Comparison of ENCODE assay signal across 8 mouse cellular contexts in the genomic region with DNA sequence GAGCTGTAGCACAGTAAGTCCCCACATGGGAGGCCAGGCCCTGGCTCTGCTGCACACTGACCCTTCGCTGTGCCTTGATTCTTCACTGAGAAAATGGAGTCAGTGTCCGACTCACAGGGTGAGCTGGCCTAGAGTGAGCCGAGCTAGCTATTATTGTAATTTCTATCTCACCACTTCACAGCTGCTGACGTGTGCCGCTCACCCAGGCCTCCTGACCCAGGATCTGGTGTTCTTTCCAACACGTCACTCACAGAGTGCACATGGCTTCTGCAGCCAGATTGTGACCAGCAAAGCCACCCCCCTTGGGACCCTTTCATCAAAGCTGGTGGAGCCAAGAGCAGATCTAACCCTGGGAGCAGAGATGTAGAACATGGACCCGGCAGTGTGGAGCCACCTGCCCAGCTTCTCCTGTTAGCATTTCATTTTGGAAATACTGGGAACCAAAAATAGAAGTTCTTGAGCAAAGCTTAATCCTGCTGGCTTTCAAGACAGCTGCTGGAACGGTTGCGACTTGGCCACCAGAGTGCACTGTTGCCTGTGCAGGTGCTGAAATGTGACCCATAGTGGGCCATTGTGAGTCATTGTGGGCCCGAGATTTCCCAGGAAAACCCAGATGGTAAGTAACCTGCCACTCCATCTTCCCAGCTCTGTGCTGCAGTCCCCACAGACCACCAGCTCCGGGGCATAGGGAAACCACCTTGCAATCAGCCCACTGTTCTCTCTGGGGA. TPM values are rescaled to one million over a fixed set of nuclear protein-coding genes. Genes with fewer than 3 reads are reported as not detected.
DNase-seq lines count a peak whose midpoint lies in the region; ATAC-seq and TF ChIP-seq lines count a peak whose summit lies in the region.
"Had no signal": no experiment of that assay in that cellular context is flagged by ENCODE, and none has a peak within 500 bp of the region (broad histone marks: within the 10 kb centered on the region; RNA-seq: fewer than 3 reads in every experiment).

No protein-coding gene starts in this region.

- H3ac ChIP-seq in myocyte (ENCODE audit: control insufficient read depth, insufficient read length) = no peak overlapping the region

- H3K36me3 ChIP-seq in midbrain, embryonic 14.5 days (ENCODE audit: control insufficient read depth, insufficient read depth, low read length) = no peaks in the 10 kb centered on the region
- H3K36me3 ChIP-seq in midbrain, embryonic 13.5 days = no peaks in the 10 kb centered on the region
- H3K36me3 ChIP-seq in myocyte (ENCODE audit: control insufficient read depth, insufficient read depth) = no peaks in the 10 kb centered on the region
- H3K36me3 ChIP-seq: midbrain, embryonic 12.5 days had no signal

- H3K9me3 ChIP-seq in midbrain, embryonic 14.5 days (ENCODE audit: control insufficient read depth, low read length) = no peaks in the 10 kb centered on the region
- H3K9me3 ChIP-seq in midbrain, embryonic 13.5 days = no peaks in the 10 kb centered on the region
- H3K9me3 ChIP-seq: midbrain, embryonic 12.5 days had no signal

- H3K27ac ChIP-seq in midbrain, embryonic 14.5 days (replicated peaks; ENCODE audit: low read depth, low read length) = no peak overlapping the region
- H3K27ac ChIP-seq in midbrain, embryonic 13.5 days = no peak overlapping the region
- H3K27ac ChIP-seq: midbrain, embryonic 12.5 days had no signal

- H3K4me2 ChIP-seq in midbrain, embryonic 14.5 days (ENCODE audit: low read length) = no peak overlapping the region
- no peak overlapping the region for H3K4me2 ChIP-seq in midbrain, embryonic 13.5 days (replicated peaks)
- peak overlapping the region; percentile 47 for H3K4me2 ChIP-seq in myocyte (ENCODE audit: low read depth)
- H3K4me2 ChIP-seq: midbrain, embryonic 12.5 days had no signal

- H3K79me2 ChIP-seq in myocyte (ENCODE audit: control insufficient read depth, insufficient read depth) = no peaks in the 10 kb centered on the region

- peak; percentile 53 for DNase-seq in midbrain, embryonic 14.5 days
- peak; percentile 74 for DNase-seq in adrenal gland, postnatal 10 days
- DNase-seq in kidney, postnatal 14 days = peak; percentile 55
- DNase-seq in natural killer cell, adult 2 months (ENCODE audit: low spot score in 2 of 2) = no peak

- no peaks in the 10 kb centered on the region for H3K4me1 ChIP-seq in midbrain, embryonic 14.5 days (ENCODE audit: control insufficient read depth, insufficient read depth, low read length)
- H3K4me1 ChIP-seq in midbrain, embryonic 13.5 days (replicated peaks) = no peaks in the 10 kb centered on the region
- H3K4me1 ChIP-seq: midbrain, embryonic 12.5 days had no signal

- H3K9ac ChIP-seq in midbrain, embryonic 14.5 days (replicated peaks; ENCODE audit: low read length) = no peak overlapping the region
- H3K9ac ChIP-seq in midbrain, embryonic 13.5 days (replicated peaks) = no peak overlapping the region
- H3K9ac ChIP-seq: midbrain, embryonic 12.5 days had no signal

- H3K27me3 ChIP-seq in midbrain, embryonic 14.5 days (ENCODE audit: control insufficient read depth, insufficient read depth, low read length) = no peaks in the 10 kb centered on the region
- H3K27me3 ChIP-seq in midbrain, embryonic 13.5 days = no peaks in the 10 kb centered on the region
- no peaks in the 10 kb centered on the region for H3K27me3 ChIP-seq in myocyte (ENCODE audit: control insufficient read depth, insufficient read depth, insufficient read length)
- H3K27me3 ChIP-seq: midbrain, embryonic 12.5 days had no signal

- ATAC-seq in midbrain, embryonic 14.5 days (ENCODE audit: low FRiP score, low TSS enrichment) = no peak
- no peak for ATAC-seq in midbrain, embryonic 13.5 days
- peak; percentile 62 for ATAC-seq in frontal cortex, adult (ENCODE audit: low TSS enrichment)

- H3K4me3 ChIP-seq in midbrain, embryonic 14.5 days (replicated peaks; ENCODE audit: low read depth, low read length) = no peak overlapping the region
- no peak overlapping the region for H3K4me3 ChIP-seq in midbrain, embryonic 13.5 days (replicated peaks)
- H3K4me3 ChIP-seq in myocyte = no peak overlapping the region
- H3K4me3 ChIP-seq: midbrain, embryonic 12.5 days had no signal

- TF ChIP-seq POLR2A in myocyte (IDR thresholded peaks at IDR 0.05; ENCODE audit: insufficient read length, low read depth) = no peak

- WGBS in midbrain, embryonic 14.5 days = 58% methylated on average over 11 of the region's 11 CpGs
- WGBS in midbrain, embryonic 13.5 days = 59% methylated on average over 11 of the region's 11 CpGs

TF ChIP-seq in myocyte, 11 proteins besides CTCF, POLR2A, EP300 and RAD21:
- no peak for TF ChIP-seq SRF (IDR thresholded peaks at IDR 0.05; ENCODE audit: control insufficient read depth, insufficient read length, low read depth)
- TF ChIP-seq TCF12 (IDR thresholded peaks at IDR 0.05; ENCODE audit: insufficient read depth, poor library complexity, severe bottlenecking) = peak; percentile 58
- TF ChIP-seq MYOG (IDR thresholded peaks at IDR 0.05; ENCODE audit: control insufficient read depth in 1 of 3, insufficient read depth in 1 of 3, insufficient read length in 2 of 3, low read depth in 2 of 3) = peak; percentile 59 to 91 (median 71)
- peak; percentile 67 to 90 (median 83) for TF ChIP-seq MYOD1 (IDR thresholded peaks at IDR 0.05; ENCODE audit: control insufficient read depth in 1 of 3, insufficient read length in 2 of 3, low read depth in 2 of 3)
TF ChIP-seq in myocyte: peak in this region for 3.

RNA-seq across cellular contexts. Expression of a gene that starts 18.6 kb away (rescaled TPM):
- 125 and 160 TPM in 2 replicates for polyA plus RNA-seq in midbrain, embryonic 14.5 days (2014; fragmentation: Nextera tagmentation; extraction: Ambion mirVana)
- polyA plus RNA-seq in midbrain, embryonic 13.5 days (2015; fragmentation: Nextera tagmentation; extraction: Ambion mirVana) = 81.7 and 87.5 TPM in 2 replicates
- total RNA-seq in adrenal gland, postnatal 10 days (2021) = 10 to 100 TPM; 97.5 to 97.6 TPM
- polyA plus RNA-seq in myocyte (2012; fragmentation: generic; extraction: Trizol) = 143 TPM

RNA-seq across cellular contexts. Expression of a gene that starts 26.3 kb away (rescaled TPM):
- 41.1 and 47.1 TPM in 2 replicates for polyA plus RNA-seq in midbrain, embryonic 14.5 days (2014; fragmentation: Nextera tagmentation; extraction: Ambion mirVana)
- polyA plus RNA-seq in midbrain, embryonic 13.5 days (2015; fragmentation: Nextera tagmentation; extraction: Ambion mirVana) = 46.9 and 48.7 TPM in 2 replicates
- 1 to 10 TPM; 5.8 to 6.7 TPM for total RNA-seq in adrenal gland, postnatal 10 days (2021)
- 12.1 TPM for polyA plus RNA-seq in myocyte (2012; fragmentation: generic; extraction: Trizol)

Comparison
In these comparisons a context has a peak if more than half of its experiments do, and no peak if none do; other contexts are left out.
1. DNase-seq: peak in midbrain, embryonic 14.5 days (single experiment), adrenal gland, postnatal 10 days (single experiment) and kidney, postnatal 14 days (single experiment); none in natural killer cell, adult 2 months (0 of 2).